Mouse (Mus musculus) heart, adult 8-10 months (tissue): ENCODE results near the gene Gmnn. TPM values are rescaled to one million over a fixed set of nuclear protein-coding genes. Genes with fewer than 3 reads are reported as not detected.

ENCODE experiments used
- DNase-seq: peaks from one replicate; pipeline ENCODE4 v3.0.0; 2022; ENCODE audit warnings: low spot score
- total RNA-seq, 4 experiments: library from RNA; stranded (reverse); gene quantifications; 2 replicates each; pipeline ENCODE4 v1.2.4; 2022

Gmnn gene
- total RNA-seq, 4 experiments from 2014 or later: 48.1 to 77.5 (median 69.4) TPM

DNA sequence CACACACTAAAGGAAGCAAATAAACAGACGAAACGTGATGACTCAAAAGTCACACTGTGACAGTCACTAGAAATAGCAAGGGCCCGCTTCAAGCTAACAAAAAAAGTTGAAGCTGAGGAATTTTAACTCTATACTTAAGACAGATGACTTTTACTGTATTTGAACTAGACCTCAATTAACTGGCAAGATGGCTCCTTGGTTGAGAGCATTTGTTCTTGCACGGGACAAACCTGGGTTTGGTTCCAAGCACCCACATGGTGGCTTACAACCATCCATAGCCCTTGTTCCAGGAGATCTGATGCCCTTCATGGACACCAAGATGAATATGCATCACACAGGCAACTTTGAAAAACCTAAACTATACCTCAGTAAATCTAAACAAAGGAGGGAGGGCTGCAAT lies 531 bp upstream of the Gmnn start:
- DNase-seq: no peak

DNA sequence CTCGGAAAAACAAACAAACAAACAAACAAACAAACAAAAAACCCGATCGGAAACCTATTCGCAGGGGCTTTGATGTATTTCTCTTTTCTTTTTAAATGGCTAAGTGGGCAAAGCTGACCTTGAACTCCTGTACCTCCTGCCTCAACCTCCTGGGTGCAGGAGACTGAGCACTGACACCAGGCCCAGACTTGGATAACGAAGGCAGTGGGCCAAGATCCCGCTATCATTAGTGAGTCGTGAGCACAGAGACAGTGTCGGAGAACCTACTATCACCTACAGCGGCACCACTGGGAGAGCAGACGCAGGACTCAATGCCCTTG lies 680 bp downstream of the Gmnn start:
- DNase-seq: no peak

DNA sequence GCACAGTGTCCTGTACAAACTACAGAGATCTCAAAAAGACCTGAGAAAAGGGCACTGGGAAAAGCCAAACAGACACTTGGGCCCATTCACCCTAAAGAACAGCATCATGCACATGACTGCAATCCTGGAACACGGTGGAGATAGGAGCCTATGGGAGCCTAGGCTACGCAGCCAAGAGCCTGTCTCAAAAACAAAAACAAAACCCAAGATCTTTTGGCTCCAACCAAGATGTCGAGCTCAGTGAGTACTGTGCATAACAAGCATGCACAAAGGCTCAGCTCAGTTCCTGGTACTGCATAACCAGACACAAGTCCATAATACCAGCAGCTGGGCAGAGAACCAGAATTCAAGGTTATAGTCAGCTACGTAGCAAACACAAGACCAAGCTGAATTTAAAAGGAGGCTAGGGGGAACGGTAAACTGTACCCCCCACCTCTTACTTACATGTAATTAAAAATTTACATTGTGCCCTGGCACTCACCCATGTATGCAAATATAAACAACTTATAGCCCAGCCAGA lies 1.3 kb downstream of the Gmnn start:
- peak; percentile 21 for DNase-seq

DNA sequence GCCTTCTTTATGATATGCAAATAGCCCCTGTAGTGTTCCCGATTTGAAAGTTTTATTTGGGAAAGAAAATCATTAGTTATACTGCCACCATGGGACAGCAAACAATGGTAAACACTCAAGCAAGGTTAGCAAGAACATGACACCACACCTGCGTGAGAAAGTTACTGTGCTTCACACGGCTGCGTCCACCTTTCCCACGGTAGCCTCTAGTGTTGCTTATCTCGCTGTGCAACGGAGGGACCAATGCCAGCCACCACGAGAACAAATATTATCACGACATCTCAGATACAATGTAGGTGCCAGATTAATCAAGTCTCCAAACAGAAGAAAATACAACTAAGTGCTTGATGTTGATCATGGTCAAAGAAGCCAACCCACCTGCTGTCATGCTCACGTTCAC lies 2.3 kb downstream of the Gmnn start:
- no peak for DNase-seq

DNA sequence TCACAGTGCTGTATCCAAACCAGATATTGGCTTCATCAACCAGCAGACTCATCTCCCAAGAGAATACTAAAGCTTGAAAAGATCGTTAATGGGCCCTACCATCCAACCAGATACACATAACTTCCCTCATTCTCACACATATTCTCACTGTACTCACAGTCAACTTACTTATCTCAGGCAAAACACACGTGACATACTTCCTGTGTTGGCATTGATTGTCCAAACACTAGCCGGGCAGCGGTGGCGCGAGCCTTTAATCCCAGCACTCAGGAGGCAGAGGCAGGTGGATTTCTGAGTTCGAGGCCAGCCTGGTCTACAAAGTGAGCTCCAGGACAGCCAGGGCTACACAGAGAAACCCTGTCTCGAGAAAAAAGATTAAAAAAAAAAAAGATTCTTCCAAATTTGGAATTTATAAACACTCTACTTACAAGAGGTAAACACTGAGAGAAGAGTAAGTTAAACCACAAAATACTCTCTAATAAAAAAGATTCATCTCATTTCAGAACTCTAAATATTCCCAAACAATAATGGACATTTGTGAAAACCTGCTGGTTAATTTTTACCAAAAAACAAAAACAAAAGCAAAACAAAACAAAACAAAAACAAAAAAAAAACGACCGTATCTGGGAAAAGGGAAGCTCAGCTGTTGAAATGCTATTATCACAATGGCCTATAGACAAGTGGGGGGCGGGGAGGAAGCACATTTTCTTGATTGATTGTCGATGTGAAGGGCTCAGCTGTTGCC lies 3.7 kb downstream of the Gmnn start:
- DNase-seq: no peak

DNA sequence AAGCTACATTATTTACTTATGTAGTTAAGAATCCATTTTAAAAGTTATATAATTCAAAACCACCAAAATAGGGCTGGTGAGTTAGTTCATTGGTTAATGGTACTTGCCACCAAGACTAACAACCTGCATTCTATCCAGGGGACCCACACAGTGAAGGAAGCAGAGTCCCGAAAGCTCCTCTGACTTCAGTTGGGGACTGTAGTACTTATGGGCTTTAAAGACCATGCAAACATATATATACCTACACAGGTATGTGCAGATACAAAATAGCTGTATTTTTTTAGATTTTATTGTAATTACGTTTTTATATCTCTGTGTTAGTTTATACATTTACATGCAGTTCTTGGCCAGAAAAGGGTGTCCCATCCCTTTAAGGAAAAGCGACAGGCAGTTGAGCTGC lies 5.0 kb downstream of the Gmnn start:
- DNase-seq: no peak

DNA sequence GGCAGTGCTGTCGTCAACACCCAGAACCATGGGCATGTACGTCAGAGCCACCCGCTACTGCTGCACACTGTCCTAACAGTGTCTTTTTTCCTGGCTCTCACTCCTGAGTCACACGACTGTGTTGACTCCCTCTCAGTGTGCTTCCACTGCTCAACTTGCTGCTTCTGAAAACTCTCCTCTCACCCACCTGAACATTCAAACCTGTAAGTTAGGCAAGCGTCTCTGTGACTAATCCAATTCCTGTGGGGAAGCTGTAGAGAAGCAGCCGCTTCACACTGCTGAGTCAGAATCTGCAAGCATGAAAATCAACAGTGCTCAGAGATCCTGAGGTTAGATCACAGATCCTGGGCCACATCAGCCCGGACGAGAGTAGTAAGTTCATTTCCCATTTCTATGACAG lies 10.3 kb downstream of the Gmnn start:
- DNase-seq: no peak

DNA sequence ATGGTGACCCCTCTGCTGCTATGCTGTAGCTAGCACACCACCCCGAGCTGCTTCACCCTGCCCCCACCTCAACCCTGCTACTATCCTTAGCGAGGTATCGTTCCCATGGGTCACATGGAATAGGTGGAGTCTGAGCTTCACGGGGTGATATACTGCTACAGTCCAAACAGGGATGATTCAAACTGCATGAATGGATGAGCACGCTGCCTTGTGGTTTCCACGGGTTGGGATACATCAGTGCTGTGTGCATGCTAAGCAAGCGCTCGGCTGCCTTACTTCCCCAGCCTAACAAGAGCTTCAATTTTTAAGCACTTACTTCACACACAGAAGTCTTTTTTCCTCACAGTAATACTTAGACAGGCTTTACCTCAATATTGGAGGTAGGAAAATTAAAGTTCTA lies 10.9 kb downstream of the Gmnn start:
- DNase-seq: no peak

DNA sequence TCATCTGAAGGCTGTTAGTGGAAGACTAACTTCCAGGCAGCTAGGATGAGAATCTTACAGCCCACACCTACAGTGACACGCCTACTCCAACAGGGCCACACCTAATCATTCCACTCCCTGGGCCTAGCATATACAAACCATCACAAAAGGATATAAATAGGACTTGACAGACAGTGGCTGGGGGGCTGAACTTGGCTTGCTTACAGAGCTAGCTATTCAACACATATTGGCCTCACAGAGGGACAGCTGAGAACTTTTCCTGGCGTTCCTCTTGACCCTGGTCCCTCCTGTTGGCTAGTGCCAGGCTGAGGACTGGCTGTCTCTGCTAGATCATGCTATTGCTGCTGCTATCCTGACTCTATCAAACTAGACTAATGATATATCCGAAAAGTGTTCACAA lies 13.9 kb downstream of the Gmnn start:
- peak; percentile 25 for DNase-seq

DNA sequence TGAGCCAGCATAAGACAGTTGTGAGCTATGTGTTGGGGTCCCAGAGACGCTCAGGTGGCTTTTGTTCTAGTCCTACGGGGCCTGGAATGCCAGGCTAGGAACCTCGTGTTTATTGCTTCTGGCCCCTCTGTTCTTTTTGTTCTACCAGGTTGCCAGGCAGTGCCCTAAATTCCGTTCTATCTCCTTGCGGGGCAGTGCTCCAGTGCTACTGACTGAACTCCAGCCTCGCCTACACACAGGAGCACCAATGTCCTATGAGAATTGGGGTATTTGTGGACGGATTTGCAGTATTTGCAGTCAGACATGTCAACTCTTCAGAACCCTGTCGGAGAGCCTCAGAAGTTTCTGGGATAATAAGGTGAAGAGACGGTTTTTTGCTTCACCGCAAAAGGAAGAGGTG lies 20.7 kb downstream of the Gmnn start, which contains the start of gene Armh2:
Armh2 (plus strand) TSS at position 205 of the 400 bp plus-strand sequence.
- no peak for DNase-seq

DNA sequence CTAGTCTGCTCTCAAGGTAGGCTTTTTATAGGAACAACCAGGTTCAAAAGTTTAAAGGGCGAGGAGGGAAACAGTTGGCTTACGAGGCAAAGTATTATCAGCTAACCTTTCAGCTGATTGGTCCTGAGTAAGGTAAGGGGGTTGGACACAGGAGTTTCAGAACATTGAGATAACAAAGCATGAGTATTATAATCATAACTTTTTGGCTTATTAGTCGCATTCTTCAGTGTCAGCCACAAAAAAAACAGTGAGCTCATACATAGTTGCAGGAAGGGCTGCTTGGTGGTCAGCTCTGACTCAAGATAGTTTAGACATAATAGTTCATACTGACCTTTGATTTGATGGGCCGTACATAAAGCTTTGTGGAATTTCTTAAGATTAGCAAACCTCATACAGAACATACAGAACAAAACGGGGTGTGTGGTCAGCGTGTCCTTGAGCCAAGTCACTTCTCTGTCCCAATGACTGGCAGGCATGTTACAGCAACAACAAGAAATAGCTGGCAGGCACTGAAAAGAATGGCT lies 26.1 kb downstream of the Gmnn start:
- no peak for DNase-seq

DNA sequence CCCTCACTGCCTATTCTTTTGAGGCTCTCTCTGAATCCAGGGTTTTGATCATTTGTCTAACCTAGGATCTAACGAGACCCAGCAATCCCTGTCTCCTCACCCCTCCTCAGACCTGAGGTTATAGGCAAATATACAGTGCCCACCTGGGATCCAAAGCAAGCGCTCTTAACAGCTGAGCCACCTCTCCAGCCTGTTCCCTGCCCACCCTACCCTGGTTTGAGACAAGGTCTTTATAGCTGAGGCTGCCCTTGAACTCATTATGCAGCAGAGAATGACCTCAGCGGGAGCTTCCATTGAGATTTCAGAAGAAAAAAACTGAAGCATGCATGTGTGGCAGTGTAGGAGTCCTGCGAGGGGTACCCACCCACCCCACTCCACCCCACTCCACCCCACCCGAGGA lies 27.2 kb downstream of the Gmnn start:
- no peak for DNase-seq

DNA sequence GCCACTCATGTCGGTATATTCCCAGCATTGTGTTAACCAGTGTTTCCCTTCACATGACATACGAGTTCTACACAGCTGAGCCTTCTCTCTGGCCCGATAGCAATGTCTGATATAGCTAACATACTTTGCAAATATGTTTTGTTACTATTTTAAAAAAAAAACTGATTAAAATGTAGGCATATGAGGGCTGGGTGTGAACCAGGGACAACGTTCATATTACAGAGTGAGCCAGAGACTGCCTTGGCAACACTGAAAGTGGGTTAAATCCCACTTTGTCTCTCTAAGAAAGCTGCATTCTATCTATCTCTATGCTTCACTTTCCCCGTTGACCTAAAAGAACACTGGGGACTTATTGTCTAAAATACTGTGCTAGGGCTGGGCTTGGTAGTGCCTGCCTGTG lies 32.6 kb downstream of the Gmnn start:
- no peak for DNase-seq

DNA sequence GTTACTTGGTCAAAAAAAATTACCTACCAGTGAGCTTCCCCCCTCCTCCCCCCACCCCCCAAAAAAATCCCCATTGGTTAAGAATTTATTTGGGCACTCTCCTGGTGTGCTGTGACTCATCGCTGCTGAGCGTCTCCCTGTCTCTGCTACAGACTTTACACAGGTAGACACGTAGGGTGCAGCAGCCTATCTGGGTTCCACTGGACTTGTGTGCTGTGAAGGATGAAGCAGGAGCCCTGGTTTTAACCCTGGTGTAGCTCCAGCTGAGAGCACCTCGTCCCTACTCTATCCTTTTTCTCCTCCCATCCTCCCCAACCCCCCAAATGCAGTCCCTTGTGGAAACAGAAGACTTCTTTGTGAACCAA lies 37.3 kb downstream of the Gmnn start:
- DNase-seq: no peak

DNA sequence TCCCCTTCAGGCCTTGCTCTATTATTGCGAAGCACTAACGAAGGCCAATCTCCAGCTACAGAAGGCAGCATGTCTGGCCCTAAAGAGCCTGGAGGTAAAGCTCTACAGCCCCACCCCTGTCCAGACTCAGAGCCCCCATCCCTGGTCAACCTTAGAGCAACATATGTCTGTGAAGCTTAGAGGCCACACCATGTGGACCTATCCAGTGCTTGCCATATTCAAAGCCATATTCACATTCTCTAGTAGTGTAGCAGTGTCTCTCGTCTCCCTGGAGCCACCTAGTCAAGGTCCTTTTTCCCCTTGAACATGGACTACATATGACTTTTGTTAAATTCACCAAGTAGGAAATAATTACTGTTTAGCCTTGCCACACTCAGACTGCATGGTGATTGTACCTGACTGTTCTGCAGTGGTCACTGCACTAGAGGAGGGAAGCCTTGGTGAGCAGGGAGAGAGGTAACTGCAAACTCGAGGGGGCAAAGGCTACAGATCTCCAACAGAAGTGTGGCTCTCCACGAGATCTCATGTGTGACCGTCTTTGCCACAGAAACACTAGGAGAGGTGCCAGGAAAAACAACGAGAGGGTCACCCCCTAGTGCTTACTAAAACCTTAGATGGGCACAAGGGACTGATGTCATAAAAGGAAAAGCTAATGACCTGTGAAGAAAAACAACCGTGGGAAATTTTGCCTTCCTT lies 37.9 kb downstream of the Gmnn start:
- DNase-seq: no peak

DNA sequence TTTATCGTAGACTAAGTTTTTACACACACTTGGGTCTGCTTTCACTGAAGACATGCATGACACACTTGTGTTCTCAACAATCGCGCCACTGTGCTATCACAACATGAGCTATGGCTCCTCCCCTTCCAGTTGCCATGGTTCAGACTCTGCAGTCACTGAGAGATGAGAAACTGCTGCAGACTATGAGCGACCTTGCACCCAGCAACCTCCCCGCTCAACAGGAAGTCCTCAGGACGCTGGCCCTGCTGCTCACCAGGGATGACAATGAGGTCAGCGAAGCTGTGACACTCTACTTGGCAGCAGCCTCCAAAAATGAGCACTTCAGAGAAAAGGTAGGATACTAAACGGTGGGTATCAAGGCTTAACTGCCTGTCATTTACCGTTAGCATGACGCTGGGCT lies 40.2 kb downstream of the Gmnn start:
- no peak for DNase-seq

DNA sequence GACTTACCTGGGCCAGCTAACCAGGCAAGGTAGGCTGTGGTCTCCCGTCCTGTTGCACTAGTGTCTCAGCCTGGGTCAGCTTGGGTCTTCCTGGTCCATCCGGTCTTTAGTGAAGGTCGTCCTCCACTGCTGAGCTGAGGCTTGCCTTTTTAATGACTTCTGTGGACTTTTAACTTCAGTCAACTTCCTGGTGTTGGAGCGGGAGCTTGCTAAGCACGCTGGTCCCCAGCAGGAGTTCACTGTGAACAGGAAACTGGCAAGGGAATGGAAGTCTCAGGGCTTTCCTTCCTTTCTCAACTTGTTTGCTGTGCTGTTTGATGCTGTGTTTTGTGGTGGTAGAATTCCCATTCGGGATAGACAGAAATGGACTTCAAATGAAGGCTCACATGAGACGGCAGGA lies 44.0 kb downstream of the Gmnn start:
- DNase-seq: no peak

DNA sequence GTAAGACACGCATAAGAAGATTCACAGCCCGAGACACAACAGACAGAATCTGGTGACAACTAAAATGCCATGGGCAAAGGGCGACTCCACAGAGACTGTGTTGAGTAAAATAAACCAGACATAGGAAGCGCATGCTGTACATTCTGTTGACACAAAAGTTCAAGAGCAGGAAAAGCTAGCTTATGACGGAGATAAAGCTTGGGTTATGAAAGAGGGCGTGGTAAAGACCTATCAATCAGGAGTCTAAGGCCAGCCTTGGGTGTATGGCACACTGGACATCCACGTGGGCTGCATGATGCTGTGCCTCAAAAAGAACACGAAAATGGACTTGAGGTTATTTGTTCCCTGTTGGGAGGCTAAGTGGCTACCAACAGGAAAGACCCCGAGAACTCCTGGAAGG lies 45.3 kb downstream of the Gmnn start:
- DNase-seq: no peak

DNA sequence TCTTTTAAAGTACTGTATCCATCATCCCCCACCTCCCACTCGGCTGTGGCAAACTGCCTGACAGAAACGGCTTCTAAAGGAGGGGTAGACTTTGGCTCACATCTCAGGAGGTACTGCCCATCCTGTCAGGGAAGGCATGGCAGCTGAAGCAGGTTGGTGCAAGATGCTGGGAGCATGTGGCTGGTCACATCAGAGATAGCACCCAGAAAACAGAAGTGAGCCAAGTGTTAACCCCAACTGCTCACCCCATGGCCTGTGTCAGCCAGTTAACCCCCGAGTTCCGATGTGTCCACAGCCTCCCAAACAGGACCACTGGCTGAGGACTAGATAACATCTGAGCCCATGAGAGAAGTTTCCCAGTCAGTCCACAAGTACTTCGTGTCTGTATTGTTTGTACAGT lies 46.1 kb downstream of the Gmnn start:
- DNase-seq: no peak

DNA sequence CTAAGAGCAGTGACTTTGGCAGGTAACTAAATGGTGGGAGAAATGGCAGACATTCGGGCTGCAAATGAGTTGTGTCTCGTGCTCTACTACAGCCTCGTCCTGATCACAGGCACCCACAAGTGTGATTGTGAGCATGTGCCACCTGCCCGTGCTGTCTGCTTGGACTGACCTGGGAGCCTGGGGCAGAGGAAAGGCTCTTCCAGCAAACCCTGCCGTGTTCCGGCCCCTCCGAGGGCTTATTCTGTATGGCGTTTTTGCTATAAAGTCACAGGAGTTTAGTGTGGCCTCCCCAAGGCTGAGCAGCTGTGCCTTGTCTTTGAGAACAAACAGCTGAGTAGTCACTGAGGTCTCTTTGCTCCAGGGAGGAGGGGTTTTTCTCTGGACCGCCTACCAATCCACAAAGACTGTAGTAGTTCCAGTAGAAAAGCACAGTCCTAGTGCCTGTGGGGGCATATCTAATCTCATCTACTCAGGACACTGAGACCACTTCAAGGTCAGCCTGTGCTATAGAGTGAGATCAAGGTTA lies 47.3 kb downstream of the Gmnn start:
- DNase-seq: no peak

DNA sequence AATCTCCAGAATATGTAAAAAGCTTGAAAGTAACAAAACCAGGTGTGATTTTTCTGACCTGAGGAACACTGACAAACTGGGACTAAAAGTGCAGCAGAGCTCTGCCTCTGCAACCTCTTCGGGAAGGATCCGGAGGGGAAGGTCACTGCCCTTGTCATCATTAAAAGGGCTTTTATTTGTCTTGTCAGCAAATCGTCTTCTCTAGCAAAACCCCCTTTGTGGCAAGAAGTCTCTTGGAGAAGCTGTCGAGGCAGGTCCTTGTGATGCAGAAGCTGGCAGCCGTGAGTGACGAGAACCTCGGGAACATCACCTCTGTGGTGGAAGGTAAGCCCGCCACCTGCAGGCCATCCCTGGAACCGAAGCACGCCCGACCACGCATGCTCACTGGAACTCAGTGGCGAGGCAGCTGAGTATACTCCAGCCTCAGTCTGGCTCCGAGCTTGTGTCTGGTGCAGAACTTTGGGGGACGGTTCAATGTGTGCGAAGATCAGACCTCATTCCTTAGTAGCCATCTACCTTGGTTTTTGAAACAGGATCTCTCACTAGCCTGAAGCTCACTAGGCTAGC lies 48.2 kb downstream of the Gmnn start:
- DNase-seq: peak; percentile 86

DNA sequence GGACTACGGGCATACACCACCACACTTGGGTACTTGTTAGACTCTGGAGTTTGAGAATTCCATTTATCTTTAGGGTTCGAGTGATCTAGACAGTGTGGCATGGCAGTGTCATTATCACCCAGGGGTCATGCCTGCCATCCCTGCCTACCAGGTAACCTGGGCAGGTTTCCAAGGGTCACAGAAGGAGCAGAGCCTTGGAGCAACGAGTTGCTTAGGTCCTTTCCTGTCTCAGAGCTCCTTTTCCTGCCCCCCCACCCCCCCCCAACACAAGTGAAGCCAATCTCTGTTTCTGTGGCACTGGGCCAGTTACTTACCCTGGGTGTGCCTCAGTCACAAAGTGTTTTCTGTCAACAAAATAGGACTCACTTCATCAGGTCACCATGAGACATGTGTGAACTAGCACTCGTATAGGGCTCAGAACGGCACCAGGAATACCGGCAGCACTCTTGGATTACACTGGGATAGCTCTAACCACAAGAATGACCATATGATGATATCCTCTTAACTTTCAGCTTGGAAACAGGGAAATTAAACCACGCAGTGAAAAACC lies 49.1 kb downstream of the Gmnn start:
- DNase-seq: no peak
